Mouse (Mus musculus) myocyte (in vitro differentiated cells): Measurements from ENCODE around the gene Lrpprc.

Source experiments
- CEBPB ChIP-seq: IDR thresholded peaks from 2 replicates; pipeline ENCODE4 v1.6.1; 2011; ENCODE audit warnings: mild to moderate bottlenecking, moderate library complexity; ENCODE audit not compliant: poor library complexity, insufficient read depth, severe bottlenecking
- MAX ChIP-seq: IDR thresholded peaks from one replicate; pipeline ENCODE4 v1.6.1; 2011; ENCODE audit warnings: low read depth, mild to moderate bottlenecking, control low read depth
- MYOG ChIP-seq, 3 experiments: IDR thresholded peaks; one replicate each; pipeline ENCODE4 v1.6.1; 2011; ENCODE audit warnings: control low read depth in 2 of 3, low read depth in 2 of 3, mild to moderate bottlenecking in 2 of 3; ENCODE audit not compliant: insufficient read length in 2 of 3, control insufficient read depth in 1 of 3, insufficient read depth in 1 of 3
- POLR2A ChIP-seq: IDR thresholded peaks from one replicate; pipeline ENCODE4 v1.6.1; 2011; ENCODE audit warnings: low read depth, mild to moderate bottlenecking, control low read depth, moderate library complexity; ENCODE audit not compliant: insufficient read length
- TCF12 ChIP-seq: IDR thresholded peaks from one replicate; pipeline ENCODE4 v1.6.1; 2011; ENCODE audit warnings: mild to moderate bottlenecking, control low read depth; ENCODE audit not compliant: poor library complexity, insufficient read depth, severe bottlenecking

GRCm38 (mm10) chr17:84667848-84668247, 122.7 kb downstream of the Lrpprc start:
- TF ChIP-seq POLR2A (no peak), TCF12 (no peak), CEBPB (no peak), MAX (no peak), MYOG (IDR thresholded peaks at IDR 0.05; ENCODE audit: control insufficient read depth in 1 of 3, insufficient read depth in 1 of 3, insufficient read length in 2 of 3, low read depth in 2 of 3) (no peak)
